Mouse (Mus musculus) cortical plate, adult 2 months (tissue): Measurements from ENCODE around the gene Luc7l3.

Experiments
- CTCF ChIP-seq: fragments of 200-500 bp; IDR thresholded peaks from 2 replicates; pipeline ENCODE4 v1.5.1; 2011; ENCODE audit warnings: mild to moderate bottlenecking, control low read depth, low read length; ENCODE audit not compliant: insufficient read depth; ENCODE audit errors: extremely low read depth
- POLR2A ChIP-seq: fragments of 200-500 bp; IDR thresholded peaks from 2 replicates; pipeline ENCODE4 v1.6.1; 2011; ENCODE audit warnings: mild to moderate bottlenecking, low read length, control low read depth; ENCODE audit not compliant: insufficient read depth; ENCODE audit errors: extremely low read depth

GRCm38 (mm10) chr11:94332726-94333125, 10.9 kb upstream of the Luc7l3 start:
- TF ChIP-seq CTCF (no peak), POLR2A (no peak)
